Mouse (Mus musculus): ENCODE results near the gene Epas1.

GRCm38 (mm10) chr17:86769330-86770211 lies 16.1 kb downstream of the Epas1 start:
- no peak for TF ChIP-seq EP300 (IDR thresholded peaks at IDR 0.05; ENCODE audit: low read depth)
- TF ChIP-seq CTCF (IDR thresholded peaks at IDR 0.05; ENCODE audit: low read depth), result no peak

All from liver, embryonic 14.5 days (tissue).